Mouse (Mus musculus) retina, postnatal 1 day (tissue): ENCODE data around the gene Gm6993.
A peak's percentile ranks its signal among the peaks of the same experiment; 100 is the strongest.

Source experiments
- DNase-seq: peaks from one replicate; pipeline ENCODE4 v3.0.0-alpha.2; 2012

Gm6993 gene

GRCm38 (mm10) chr12:31241595-31242342, 1.2 kb downstream of the Gm6993 start:
- DNase-seq, result no peak

- no peak for DNase-seq
Measured at GRCm38 (mm10) chr12:31244001-31244400, 3.4 kb downstream of the Gm6993 start.

- no peak for DNase-seq
Measured at GRCm38 (mm10) chr12:31244691-31245090, 4.1 kb downstream of the Gm6993 start.

GRCm38 (mm10) chr12:31246153-31246552, 5.6 kb downstream of the Gm6993 start:
- DNase-seq, result no peak

GRCm38 (mm10) chr12:31246615-31247014, 6.0 kb downstream of the Gm6993 start:
- no peak for DNase-seq

- no peak for DNase-seq
Measured at GRCm38 (mm10) chr12:31248165-31248564, 7.6 kb downstream of the Gm6993 start.

GRCm38 (mm10) chr12:31248681-31249080, 8.1 kb downstream of the Gm6993 start:
- DNase-seq, result no peak

- no peak for DNase-seq
Measured at GRCm38 (mm10) chr12:31252259-31252658, 11.7 kb downstream of the Gm6993 start.

- no peak for DNase-seq
Measured at GRCm38 (mm10) chr12:31254978-31255377, 14.4 kb downstream of the Gm6993 start.

GRCm38 (mm10) chr12:31256121-31256903, 15.7 kb downstream of the Gm6993 start:
- DNase-seq, result no peak

GRCm38 (mm10) chr12:31261882-31262281, 21.3 kb downstream of the Gm6993 start:
- DNase-seq, result no peak

GRCm38 (mm10) chr12:31263921-31264320, 23.4 kb downstream of the Gm6993 start:
- no peak for DNase-seq

- peak; percentile 36 for DNase-seq
Measured at GRCm38 (mm10) chr12:31265005-31265721, 24.6 kb downstream of the Gm6993 start, which contains the start of gene Lamb1. TSS of gene Lamb1 (plus strand) at chr12:31265234.

GRCm38 (mm10) chr12:31265722-31266431, 25.3 kb downstream of the Gm6993 start:
- peak; percentile 44 for DNase-seq

- DNase-seq, result no peak
Measured at GRCm38 (mm10) chr12:31266686-31267085, 26.1 kb downstream of the Gm6993 start.

GRCm38 (mm10) chr12:31267363-31267762, 26.8 kb downstream of the Gm6993 start:
- no peak for DNase-seq

- DNase-seq, result no peak
Measured at GRCm38 (mm10) chr12:31268315-31268714, 27.7 kb downstream of the Gm6993 start.

- DNase-seq, result no peak
Measured at GRCm38 (mm10) chr12:31269020-31269597, 28.5 kb downstream of the Gm6993 start.

GRCm38 (mm10) chr12:31270361-31270760, 29.8 kb downstream of the Gm6993 start:
- DNase-seq, result no peak

GRCm38 (mm10) chr12:31270776-31271175, 30.2 kb downstream of the Gm6993 start:
- no peak for DNase-seq

- DNase-seq, result peak; percentile 63
Measured at GRCm38 (mm10) chr12:31271361-31272011, 30.9 kb downstream of the Gm6993 start.
